Mouse (Mus musculus): Measurements from ENCODE around the gene Zfp706. TPM values are rescaled to one million over a fixed set of nuclear protein-coding genes. Genes with fewer than 3 reads are reported as not detected.
A peak's percentile ranks its signal among the peaks of the same experiment; 100 is the strongest.

Gene Zfp706
- polyA plus RNA-seq, 1 experiment from 2014 or later = 479 TPM

GRCm38 (mm10) chr15:36975256-36975620 lies 32.3 kb downstream of the Zfp706 start:
- H3K4me2 ChIP-seq (ENCODE audit: low read length) = no peak overlapping the region
- peaks cover 10% of the 10 kb centered on the region for H3K4me1 ChIP-seq (replicated peaks; ENCODE audit: control insufficient read depth, insufficient read depth, low read length)
- no peak overlapping the region for H3K27ac ChIP-seq (ENCODE audit: low read length)
- H3K9me3 ChIP-seq (ENCODE audit: control insufficient read depth, low read length) = no peaks in the 10 kb centered on the region
- H3K9ac ChIP-seq (replicated peaks; ENCODE audit: low read depth, low read length) = no peak overlapping the region
- no peak for ATAC-seq
- H3K36me3 ChIP-seq (ENCODE audit: control insufficient read depth, insufficient read depth) = no peaks in the 10 kb centered on the region
- H3K27me3 ChIP-seq (replicated peaks; ENCODE audit: control insufficient read depth, insufficient read depth, low read length) = no peaks in the 10 kb centered on the region
- WGBS = 75% methylated on average over 2 of the region's 2 CpGs
- H3K4me3 ChIP-seq (replicated peaks; ENCODE audit: low read length) = no peak overlapping the region

- H3K4me1 ChIP-seq (replicated peaks; ENCODE audit: control insufficient read depth, insufficient read depth, low read length) = peaks cover 5% of the 10 kb centered on the region; the same call in 1 of the 2 replicates
- H3K4me3 ChIP-seq (replicated peaks; ENCODE audit: low read length) = no peak overlapping the region
- H3K9me3 ChIP-seq (ENCODE audit: control insufficient read depth, low read length) = no peaks in the 10 kb centered on the region
- H3K27ac ChIP-seq (ENCODE audit: low read length) = no peak overlapping the region
- H3K4me2 ChIP-seq (ENCODE audit: low read length) = no peak overlapping the region
- WGBS = 73% methylated on average over 6 of the region's 6 CpGs
- H3K27me3 ChIP-seq (replicated peaks; ENCODE audit: control insufficient read depth, insufficient read depth, low read length) = no peaks in the 10 kb centered on the region
- no peaks in the 10 kb centered on the region for H3K36me3 ChIP-seq (ENCODE audit: control insufficient read depth, insufficient read depth)
- H3K9ac ChIP-seq (replicated peaks; ENCODE audit: low read depth, low read length) = no peak overlapping the region
- no peak for ATAC-seq
Observed at GRCm38 (mm10) chr15:36974614-36975255, 32.8 kb downstream of the Zfp706 start.

- H3K36me3 ChIP-seq (ENCODE audit: control insufficient read depth, insufficient read depth) = no peaks in the 10 kb centered on the region
- no peak overlapping the region for H3K4me2 ChIP-seq (ENCODE audit: low read length)
- H3K9ac ChIP-seq (replicated peaks; ENCODE audit: low read depth, low read length) = no peak overlapping the region
- H3K4me3 ChIP-seq (replicated peaks; ENCODE audit: low read length) = no peak overlapping the region
- H3K4me1 ChIP-seq (replicated peaks; ENCODE audit: control insufficient read depth, insufficient read depth, low read length) = peaks cover 11% of the 10 kb centered on the region
- H3K27me3 ChIP-seq (replicated peaks; ENCODE audit: control insufficient read depth, insufficient read depth, low read length) = no peaks in the 10 kb centered on the region
- H3K9me3 ChIP-seq (ENCODE audit: control insufficient read depth, low read length) = no peaks in the 10 kb centered on the region
- WGBS = 90% methylated on average over 7 of the region's 7 CpGs
- no peak overlapping the region for H3K27ac ChIP-seq (ENCODE audit: low read length)
- no peak for ATAC-seq
Observed at GRCm38 (mm10) chr15:36973714-36974113, 33.9 kb downstream of the Zfp706 start.

- peaks cover 12% of the 10 kb centered on the region for H3K4me1 ChIP-seq (replicated peaks; ENCODE audit: control insufficient read depth, insufficient read depth, low read length)
- H3K4me2 ChIP-seq (ENCODE audit: low read length) = no peak overlapping the region
- H3K9me3 ChIP-seq (ENCODE audit: control insufficient read depth, low read length) = no peaks in the 10 kb centered on the region
- no peaks in the 10 kb centered on the region for H3K36me3 ChIP-seq (ENCODE audit: control insufficient read depth, insufficient read depth)
- no peak overlapping the region for H3K4me3 ChIP-seq (replicated peaks; ENCODE audit: low read length)
- WGBS = 81% methylated on average over 6 of the region's 6 CpGs
- no peak overlapping the region for H3K9ac ChIP-seq (replicated peaks; ENCODE audit: low read depth, low read length)
- H3K27ac ChIP-seq (ENCODE audit: low read length) = no peak overlapping the region
- no peak for ATAC-seq
- H3K27me3 ChIP-seq (replicated peaks; ENCODE audit: control insufficient read depth, insufficient read depth, low read length) = no peaks in the 10 kb centered on the region
Observed at GRCm38 (mm10) chr15:36973290-36973689, 34.3 kb downstream of the Zfp706 start.

GRCm38 (mm10) chr15:36969794-36970193 lies 37.8 kb downstream of the Zfp706 start:
- 87% methylated on average over 5 of the region's 5 CpGs for WGBS
- H3K9me3 ChIP-seq (ENCODE audit: control insufficient read depth, low read length) = no peaks in the 10 kb centered on the region
- no peak overlapping the region; the same call in 1 of the 2 replicates for H3K27ac ChIP-seq (ENCODE audit: low read length)
- H3K4me1 ChIP-seq (replicated peaks; ENCODE audit: control insufficient read depth, insufficient read depth, low read length) = peaks cover 31% of the 10 kb centered on the region
- H3K4me2 ChIP-seq (ENCODE audit: low read length) = no peak overlapping the region
- no peaks in the 10 kb centered on the region for H3K36me3 ChIP-seq (ENCODE audit: control insufficient read depth, insufficient read depth)
- H3K27me3 ChIP-seq (replicated peaks; ENCODE audit: control insufficient read depth, insufficient read depth, low read length) = no peaks in the 10 kb centered on the region
- no peak overlapping the region for H3K4me3 ChIP-seq (replicated peaks; ENCODE audit: low read length)
- no peak overlapping the region for H3K9ac ChIP-seq (replicated peaks; ENCODE audit: low read depth, low read length)
- ATAC-seq = no peak

- Histone ChIP-seq H3K4me2 (ENCODE audit: low read length) (peak overlapping the region; percentile 67), H3K36me3 (ENCODE audit: control insufficient read depth, insufficient read depth) (no peaks in the 10 kb centered on the region), H3K9ac (replicated peaks; ENCODE audit: low read depth, low read length) (peak overlapping the region; percentile 61), H3K4me1 (replicated peaks; ENCODE audit: control insufficient read depth, insufficient read depth, low read length) (peaks cover 31% of the 10 kb centered on the region), H3K27ac (ENCODE audit: low read length) (peak overlapping the region; percentile 99), H3K9me3 (ENCODE audit: control insufficient read depth, low read length) (no peaks in the 10 kb centered on the region), H3K27me3 (replicated peaks; ENCODE audit: control insufficient read depth, insufficient read depth, low read length) (no peaks in the 10 kb centered on the region), H3K4me3 (replicated peaks; ENCODE audit: low read length) (peak overlapping the region; percentile 38)
- no peak for ATAC-seq
- 20% methylated on average over 1 of the region's 1 CpGs for WGBS
Observed at GRCm38 (mm10) chr15:36968295-36968694, 39.3 kb downstream of the Zfp706 start.

GRCm38 (mm10) chr15:36967381-36968211 lies 40.0 kb downstream of the Zfp706 start:
- peak overlapping the region; percentile 61 for H3K9ac ChIP-seq (replicated peaks; ENCODE audit: low read depth, low read length)
- peak overlapping the region; percentile 67 for H3K4me2 ChIP-seq (ENCODE audit: low read length)
- H3K36me3 ChIP-seq (ENCODE audit: control insufficient read depth, insufficient read depth) = no peaks in the 10 kb centered on the region
- H3K27me3 ChIP-seq (replicated peaks; ENCODE audit: control insufficient read depth, insufficient read depth, low read length) = no peaks in the 10 kb centered on the region
- 8% methylated on average over 24 of the region's 24 CpGs for WGBS
- H3K4me3 ChIP-seq (replicated peaks; ENCODE audit: low read length) = peak overlapping the region; percentile 38
- ATAC-seq = peak; percentile 94
- H3K4me1 ChIP-seq (replicated peaks; ENCODE audit: control insufficient read depth, insufficient read depth, low read length) = peaks cover 31% of the 10 kb centered on the region
- no peaks in the 10 kb centered on the region for H3K9me3 ChIP-seq (ENCODE audit: control insufficient read depth, low read length)
- peak overlapping the region; percentile 99 for H3K27ac ChIP-seq (ENCODE audit: low read length)

GRCm38 (mm10) chr15:36966940-36967339 lies 40.6 kb downstream of the Zfp706 start:
- WGBS = 25% methylated on average over 7 of the region's 7 CpGs
- no peaks in the 10 kb centered on the region for H3K36me3 ChIP-seq (ENCODE audit: control insufficient read depth, insufficient read depth)
- H3K4me3 ChIP-seq (replicated peaks; ENCODE audit: low read length) = peak overlapping the region; percentile 7; the same call in 1 of the 2 replicates
- ATAC-seq = peak; percentile 41
- peak overlapping the region; percentile 67 for H3K4me2 ChIP-seq (ENCODE audit: low read length)
- peak overlapping the region; percentile 27 for H3K9ac ChIP-seq (replicated peaks; ENCODE audit: low read depth, low read length)
- H3K27ac ChIP-seq (ENCODE audit: low read length) = peak overlapping the region; percentile 99
- H3K4me1 ChIP-seq (replicated peaks; ENCODE audit: control insufficient read depth, insufficient read depth, low read length) = peaks cover 31% of the 10 kb centered on the region
- no peaks in the 10 kb centered on the region for H3K9me3 ChIP-seq (ENCODE audit: control insufficient read depth, low read length)
- no peaks in the 10 kb centered on the region for H3K27me3 ChIP-seq (replicated peaks; ENCODE audit: control insufficient read depth, insufficient read depth, low read length)

- Histone ChIP-seq H3K4me2 (ENCODE audit: low read length) (no peak overlapping the region), H3K27me3 (replicated peaks; ENCODE audit: control insufficient read depth, insufficient read depth, low read length) (no peaks in the 10 kb centered on the region)
- 58% methylated on average over 2 of the region's 2 CpGs for WGBS
Observed at GRCm38 (mm10) chr15:36966466-36966865, 41.1 kb downstream of the Zfp706 start.

More at GRCm38 (mm10) chr15:36966466-36966865, 41.1 kb downstream of the Zfp706 start:
- no peak overlapping the region for H3K9ac ChIP-seq (replicated peaks; ENCODE audit: low read depth, low read length)
- H3K4me3 ChIP-seq (replicated peaks; ENCODE audit: low read length) = no peak overlapping the region
- H3K9me3 ChIP-seq (ENCODE audit: control insufficient read depth, low read length) = no peaks in the 10 kb centered on the region
- peaks cover 31% of the 10 kb centered on the region for H3K4me1 ChIP-seq (replicated peaks; ENCODE audit: control insufficient read depth, insufficient read depth, low read length)
- no peak for ATAC-seq
- H3K36me3 ChIP-seq (ENCODE audit: control insufficient read depth, insufficient read depth) = no peaks in the 10 kb centered on the region
- H3K27ac ChIP-seq (ENCODE audit: low read length) = peak overlapping the region; percentile 99
